Mouse (Mus musculus): ENCODE measurements around the gene Stom. TPM values are rescaled to one million over a fixed set of nuclear protein-coding genes. Genes with fewer than 3 reads are reported as not detected.

Stom gene
- polyA plus RNA-seq, 1 experiment from 2014 or later = 39.6 TPM

DNA sequence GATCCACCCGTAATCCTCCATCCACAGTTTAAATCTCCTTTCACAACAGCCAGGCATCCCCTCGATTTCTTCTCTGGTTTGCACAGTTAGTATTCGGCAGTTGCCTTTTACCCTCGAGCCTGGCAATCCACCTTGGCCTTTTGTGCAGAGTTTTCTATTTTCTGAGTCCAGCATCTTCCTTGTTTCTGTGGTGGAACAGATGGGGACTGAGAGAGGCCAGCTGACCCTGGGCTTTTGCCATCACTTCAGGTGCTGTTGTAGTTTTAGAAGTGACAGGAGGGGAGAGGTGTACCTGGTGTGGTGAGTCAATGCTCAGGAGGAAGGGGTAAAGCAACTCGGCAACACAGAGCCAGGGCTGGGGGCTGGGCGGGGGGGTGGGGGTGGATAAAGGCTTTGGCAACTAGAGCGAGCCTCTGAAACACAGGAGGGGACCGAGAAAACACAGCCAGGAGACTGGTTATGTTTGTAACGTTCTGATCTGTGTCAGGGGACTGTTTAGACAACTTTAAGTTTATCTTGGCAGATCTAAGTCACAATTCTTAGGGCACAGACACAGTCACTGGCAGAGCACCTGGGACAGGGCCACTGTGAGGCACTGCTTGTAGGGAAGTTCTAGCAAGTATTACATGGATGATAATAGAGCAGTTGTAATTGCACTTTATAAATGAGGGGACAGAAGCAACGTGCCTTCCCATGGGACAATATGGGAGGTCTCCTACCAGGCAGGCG, 8.5 kb downstream of the Stom start:
- no peak overlapping the region for H3K9ac ChIP-seq (ENCODE audit: low read depth, low read length)
- no peak overlapping the region for H3K4me2 ChIP-seq
- no peaks in the 10 kb centered on the region for H3K9me3 ChIP-seq (replicated peaks; ENCODE audit: control insufficient read depth, low read length)
- H3K27ac ChIP-seq (ENCODE audit: low read depth, low read length) = no peak overlapping the region
- no peaks in the 10 kb centered on the region for H3K36me3 ChIP-seq (ENCODE audit: control insufficient read depth, insufficient read depth, low read length)
- H3K27me3 ChIP-seq (ENCODE audit: control insufficient read depth, insufficient read depth, low read length) = no peaks in the 10 kb centered on the region
- no peak for ATAC-seq (replicated peaks; ENCODE audit: insufficient number of reproducible peaks, low FRiP score, low TSS enrichment)
- peaks cover 3% of the 10 kb centered on the region; the same call in 1 of the 2 replicates for H3K4me1 ChIP-seq (ENCODE audit: control insufficient read depth, insufficient read depth, low read length)
- WGBS (ENCODE audit: insufficient replicate concordance) = 49% methylated on average over 11 of the region's 11 CpGs
- no peak overlapping the region for H3K4me3 ChIP-seq (ENCODE audit: low read depth, low read length)

DNA sequence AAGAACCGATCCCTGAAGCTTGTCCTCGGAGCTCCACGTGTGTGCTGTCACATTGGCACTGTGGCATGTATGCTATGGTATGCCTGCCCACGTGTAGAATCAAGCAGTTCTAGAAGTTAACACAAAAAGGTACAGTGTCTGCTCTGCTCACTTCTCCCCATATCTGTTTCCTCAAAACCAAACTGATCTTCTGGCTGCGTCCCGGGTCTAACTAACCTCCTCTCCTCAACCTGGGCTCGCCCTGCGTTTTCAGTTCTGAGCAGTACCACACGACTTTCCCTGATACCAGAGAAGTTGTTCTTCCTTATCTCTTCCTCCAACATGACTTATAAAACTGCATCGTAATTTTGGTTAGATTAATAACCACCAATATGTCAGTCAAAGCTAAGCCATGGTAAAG, 9.2 kb downstream of the Stom start:
- H3K36me3 ChIP-seq (ENCODE audit: control insufficient read depth, insufficient read depth, low read length) = no peaks in the 10 kb centered on the region
- H3K4me2 ChIP-seq = no peak overlapping the region
- no peak for ATAC-seq (replicated peaks; ENCODE audit: insufficient number of reproducible peaks, low FRiP score, low TSS enrichment)
- H3K4me3 ChIP-seq (ENCODE audit: low read depth, low read length) = no peak overlapping the region
- H3K27me3 ChIP-seq (ENCODE audit: control insufficient read depth, insufficient read depth, low read length) = no peaks in the 10 kb centered on the region
- WGBS (ENCODE audit: insufficient replicate concordance) = 57% methylated on average over 10 of the region's 10 CpGs
- no peak overlapping the region for H3K27ac ChIP-seq (ENCODE audit: low read depth, low read length)
- H3K9ac ChIP-seq (ENCODE audit: low read depth, low read length) = no peak overlapping the region
- H3K9me3 ChIP-seq (replicated peaks; ENCODE audit: control insufficient read depth, low read length) = no peaks in the 10 kb centered on the region
- peaks cover 7% of the 10 kb centered on the region for H3K4me1 ChIP-seq (ENCODE audit: control insufficient read depth, insufficient read depth, low read length)

DNA sequence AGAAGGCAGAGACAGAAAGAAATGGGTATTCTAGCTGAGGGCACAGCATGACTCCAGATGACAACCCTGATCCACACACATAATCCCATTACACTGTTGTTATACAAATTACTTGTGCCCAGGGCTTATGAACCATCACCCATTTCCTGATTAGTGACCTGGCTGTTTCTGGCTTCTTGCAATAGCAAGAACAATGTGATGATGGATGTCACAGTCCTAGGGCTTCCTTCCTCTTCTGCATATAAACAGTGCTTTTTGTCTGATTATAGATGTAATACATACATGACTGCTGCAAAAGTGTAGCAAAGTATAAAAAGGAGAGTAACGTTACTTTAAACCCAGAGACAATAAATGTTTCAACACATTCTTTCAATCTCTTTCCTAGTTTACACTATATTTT, 9.8 kb downstream of the Stom start:
- H3K4me3 ChIP-seq (ENCODE audit: low read depth, low read length) = no peak overlapping the region
- WGBS (ENCODE audit: insufficient replicate concordance) = 61% methylated on average over 1 of the region's 1 CpGs
- no peak for ATAC-seq (replicated peaks; ENCODE audit: insufficient number of reproducible peaks, low FRiP score, low TSS enrichment)
- peaks cover 13% of the 10 kb centered on the region for H3K4me1 ChIP-seq (ENCODE audit: control insufficient read depth, insufficient read depth, low read length)
- no peaks in the 10 kb centered on the region for H3K36me3 ChIP-seq (ENCODE audit: control insufficient read depth, insufficient read depth, low read length)
- no peak overlapping the region for H3K27ac ChIP-seq (ENCODE audit: low read depth, low read length)
- H3K9me3 ChIP-seq (replicated peaks; ENCODE audit: control insufficient read depth, low read length) = no peaks in the 10 kb centered on the region
- H3K27me3 ChIP-seq (ENCODE audit: control insufficient read depth, insufficient read depth, low read length) = no peaks in the 10 kb centered on the region
- H3K9ac ChIP-seq (ENCODE audit: low read depth, low read length) = no peak overlapping the region
- H3K4me2 ChIP-seq = no peak overlapping the region

DNA sequence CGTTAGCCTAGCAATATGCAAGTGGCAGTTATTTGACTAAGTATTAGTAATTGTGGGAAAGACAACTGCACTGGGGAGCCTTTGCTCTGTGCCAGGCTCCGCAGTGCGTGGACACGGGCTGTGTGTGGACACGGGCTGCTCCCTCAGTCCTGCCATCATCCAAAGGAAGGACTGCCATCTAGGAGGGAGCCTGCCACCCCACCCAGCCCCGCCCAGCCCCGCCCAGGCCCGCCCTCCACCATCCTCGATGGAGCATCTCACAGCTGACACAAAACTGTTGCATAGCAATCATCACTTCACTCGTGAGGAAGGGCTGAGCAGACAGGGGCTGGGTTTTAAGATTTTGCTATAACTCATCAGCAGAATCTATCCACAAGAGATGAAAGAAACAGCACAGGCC, 10.8 kb downstream of the Stom start:
- H3K27ac ChIP-seq (ENCODE audit: low read depth, low read length) = no peak overlapping the region
- no peaks in the 10 kb centered on the region for H3K36me3 ChIP-seq (ENCODE audit: control insufficient read depth, insufficient read depth, low read length)
- no peak overlapping the region for H3K4me3 ChIP-seq (ENCODE audit: low read depth, low read length)
- peaks cover 13% of the 10 kb centered on the region for H3K4me1 ChIP-seq (ENCODE audit: control insufficient read depth, insufficient read depth, low read length)
- 61% methylated on average over 10 of the region's 10 CpGs for WGBS (ENCODE audit: insufficient replicate concordance)
- 0 out of 2 replicates have a peak, but pooled peaks have one; percentile 31 for ATAC-seq (replicated peaks; ENCODE audit: insufficient number of reproducible peaks, low FRiP score, low TSS enrichment)
- H3K27me3 ChIP-seq (ENCODE audit: control insufficient read depth, insufficient read depth, low read length) = no peaks in the 10 kb centered on the region
- no peak overlapping the region for H3K9ac ChIP-seq (ENCODE audit: low read depth, low read length)
- H3K4me2 ChIP-seq = no peak overlapping the region
- no peaks in the 10 kb centered on the region for H3K9me3 ChIP-seq (replicated peaks; ENCODE audit: control insufficient read depth, low read length)

DNA sequence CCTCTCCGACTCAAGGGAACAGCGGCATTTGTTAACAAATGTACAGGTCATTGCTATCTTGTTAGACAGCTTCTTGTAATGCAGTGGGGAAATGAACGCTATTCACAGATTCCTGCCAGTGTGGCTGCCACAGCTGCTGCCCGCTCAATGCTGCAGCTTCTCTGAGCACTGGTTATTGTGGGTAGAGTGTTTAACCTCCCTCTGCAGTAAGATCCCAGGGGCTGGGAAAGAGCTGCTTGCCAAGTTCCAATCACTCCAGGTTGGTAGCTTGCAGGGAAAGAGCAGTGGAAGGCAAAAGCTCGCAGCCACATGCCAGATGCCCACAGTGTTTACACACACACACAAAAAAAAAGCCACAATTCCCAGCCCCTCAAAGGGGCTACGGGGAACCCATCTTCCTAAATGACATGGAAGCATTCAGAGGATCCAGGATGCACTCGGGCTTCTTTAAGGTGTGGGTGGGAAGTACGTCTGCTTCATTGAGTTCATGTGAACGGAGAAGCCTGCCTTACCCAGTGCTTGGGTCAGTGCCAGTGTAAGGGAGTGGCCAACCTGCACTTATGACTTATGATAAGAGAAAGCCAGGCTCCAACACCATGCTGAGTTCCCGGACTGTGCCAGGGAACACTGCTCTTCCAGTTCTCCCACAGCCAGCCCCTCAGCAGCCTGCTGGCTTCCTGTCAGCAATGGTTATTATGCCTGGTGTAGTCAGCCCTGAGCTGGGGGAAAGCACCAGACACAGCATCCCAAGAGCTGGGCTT, 14.2 kb downstream of the Stom start:
- Histone ChIP-seq H3K4me3 (ENCODE audit: low read depth, low read length) (no peak overlapping the region), H3K9me3 (replicated peaks; ENCODE audit: control insufficient read depth, low read length) (no peaks in the 10 kb centered on the region), H3K36me3 (ENCODE audit: control insufficient read depth, insufficient read depth, low read length) (no peaks in the 10 kb centered on the region), H3K27ac (ENCODE audit: low read depth, low read length) (no peak overlapping the region), H3K9ac (ENCODE audit: low read depth, low read length) (no peak overlapping the region), H3K27me3 (ENCODE audit: control insufficient read depth, insufficient read depth, low read length) (no peaks in the 10 kb centered on the region), H3K4me1 (ENCODE audit: control insufficient read depth, insufficient read depth, low read length) (peaks cover 24% of the 10 kb centered on the region), H3K4me2 (no peak overlapping the region)
- no peak for ATAC-seq (replicated peaks; ENCODE audit: insufficient number of reproducible peaks, low FRiP score, low TSS enrichment)
- 75% methylated on average over 10 of the region's 10 CpGs for WGBS (ENCODE audit: insufficient replicate concordance)

DNA sequence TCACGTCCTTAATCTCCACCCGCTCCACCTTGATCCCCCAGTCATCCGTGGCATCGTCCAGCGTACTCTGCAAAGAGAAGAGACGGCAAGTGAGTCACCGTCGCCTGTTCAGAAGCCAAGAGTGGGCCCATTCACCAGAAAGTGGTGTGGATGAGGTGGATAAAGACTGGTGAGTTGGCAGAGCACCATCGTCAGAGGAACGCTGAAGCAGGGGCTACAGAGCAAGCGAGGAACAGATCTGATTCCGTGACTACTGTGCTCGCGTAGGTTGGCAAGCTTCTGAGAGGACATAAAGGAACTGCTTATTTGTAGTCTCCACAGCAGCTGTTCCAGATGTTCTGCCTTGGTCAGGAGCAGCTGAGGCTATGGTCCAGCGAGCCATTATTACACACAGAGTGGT, 16.4 kb downstream of the Stom start:
- Histone ChIP-seq H3K36me3 (ENCODE audit: control insufficient read depth, insufficient read depth, low read length) (no peaks in the 10 kb centered on the region), H3K4me3 (ENCODE audit: low read depth, low read length) (no peak overlapping the region), H3K27ac (ENCODE audit: low read depth, low read length) (no peak overlapping the region), H3K27me3 (ENCODE audit: control insufficient read depth, insufficient read depth, low read length) (no peaks in the 10 kb centered on the region), H3K9ac (ENCODE audit: low read depth, low read length) (no peak overlapping the region), H3K9me3 (replicated peaks; ENCODE audit: control insufficient read depth, low read length) (no peaks in the 10 kb centered on the region), H3K4me1 (ENCODE audit: control insufficient read depth, insufficient read depth, low read length) (peaks cover 30% of the 10 kb centered on the region), H3K4me2 (no peak overlapping the region)
- WGBS (ENCODE audit: insufficient replicate concordance) = 95% methylated on average over 15 of the region's 15 CpGs
- no peak for ATAC-seq (replicated peaks; ENCODE audit: insufficient number of reproducible peaks, low FRiP score, low TSS enrichment)

DNA sequence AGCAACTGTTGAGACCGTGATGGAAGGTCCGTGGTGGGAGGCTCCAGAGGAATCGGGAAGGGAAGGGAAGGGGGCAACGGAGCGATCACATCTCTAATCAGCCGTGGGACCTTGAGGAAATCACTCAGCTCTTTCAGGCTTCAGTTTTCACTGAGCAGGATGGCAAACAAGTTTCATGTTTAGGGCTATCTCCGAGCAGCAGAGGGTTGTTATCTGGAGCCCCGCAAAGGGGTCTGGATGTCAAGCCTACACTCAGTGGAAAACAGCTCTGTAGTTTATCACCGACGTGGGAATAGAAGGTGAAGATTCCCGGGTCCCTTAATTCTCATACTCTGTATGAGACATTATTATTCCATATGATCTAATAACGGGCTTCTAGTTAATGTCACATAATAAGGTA, 18.4 kb downstream of the Stom start:
- ATAC-seq (replicated peaks; ENCODE audit: insufficient number of reproducible peaks, low FRiP score, low TSS enrichment) = no peak
- peak overlapping the region; percentile 20; the same call in 1 of the 2 replicates for H3K4me2 ChIP-seq
- H3K4me1 ChIP-seq (ENCODE audit: control insufficient read depth, insufficient read depth, low read length) = peaks cover 30% of the 10 kb centered on the region
- no peaks in the 10 kb centered on the region for H3K9me3 ChIP-seq (replicated peaks; ENCODE audit: control insufficient read depth, low read length)
- H3K27me3 ChIP-seq (ENCODE audit: control insufficient read depth, insufficient read depth, low read length) = no peaks in the 10 kb centered on the region
- H3K36me3 ChIP-seq (ENCODE audit: control insufficient read depth, insufficient read depth, low read length) = no peaks in the 10 kb centered on the region
- no peak overlapping the region for H3K4me3 ChIP-seq (ENCODE audit: low read depth, low read length)
- no peak overlapping the region for H3K27ac ChIP-seq (ENCODE audit: low read depth, low read length)
- 37% methylated on average over 12 of the region's 12 CpGs for WGBS (ENCODE audit: insufficient replicate concordance)
- H3K9ac ChIP-seq (ENCODE audit: low read depth, low read length) = no peak overlapping the region

DNA sequence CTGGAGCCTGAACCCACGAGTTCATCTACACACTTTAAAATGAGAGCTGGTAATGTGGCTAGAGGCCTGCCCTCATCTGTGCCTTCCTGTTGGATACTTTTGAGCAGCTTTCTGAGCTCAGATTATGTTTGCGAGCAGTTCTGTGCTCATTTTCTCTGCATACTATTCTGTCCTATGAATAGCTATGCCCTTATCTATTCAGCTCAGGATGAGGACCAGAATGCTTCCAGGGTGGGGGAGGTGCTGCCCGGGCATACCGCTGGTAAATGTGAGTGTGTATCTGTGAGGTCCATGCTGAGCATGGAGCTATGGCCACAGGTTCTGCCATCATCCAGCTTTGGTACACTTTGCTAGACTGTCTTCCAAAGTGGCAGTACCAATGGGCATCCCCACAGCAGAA, 19.2 kb downstream of the Stom start:
- 34% methylated on average over 4 of the region's 4 CpGs for WGBS (ENCODE audit: insufficient replicate concordance)
- Histone ChIP-seq H3K27ac (ENCODE audit: low read depth, low read length) (no peak overlapping the region), H3K36me3 (ENCODE audit: control insufficient read depth, insufficient read depth, low read length) (no peaks in the 10 kb centered on the region)

More for the DNA sequence above, 19.2 kb downstream of the Stom start:
- Histone ChIP-seq H3K9me3 (replicated peaks; ENCODE audit: control insufficient read depth, low read length) (no peaks in the 10 kb centered on the region), H3K9ac (ENCODE audit: low read depth, low read length) (no peak overlapping the region), H3K4me3 (ENCODE audit: low read depth, low read length) (no peak overlapping the region), H3K27me3 (ENCODE audit: control insufficient read depth, insufficient read depth, low read length) (no peaks in the 10 kb centered on the region), H3K4me1 (ENCODE audit: control insufficient read depth, insufficient read depth, low read length) (peaks cover 27% of the 10 kb centered on the region), H3K4me2 (peak overlapping the region; percentile 42)
- ATAC-seq (replicated peaks; ENCODE audit: insufficient number of reproducible peaks, low FRiP score, low TSS enrichment) = peak; percentile 79
